Mouse (Mus musculus) adrenal gland, adult 8-10 months (tissue): ENCODE data around the gene Olfr1396. TPM values are rescaled to one million over a fixed set of nuclear protein-coding genes. Genes with fewer than 3 reads are reported as not detected.

ENCODE experiments used
- total RNA-seq, 4 experiments: library from RNA; stranded (reverse); gene quantifications; 2 replicates each; pipeline ENCODE4 v1.2.4; 2022

Gene Olfr1396
- total RNA-seq, 4 experiments from 2014 or later, result 1.8 to 5.0 (median 3.1) TPM

Other genes starting within 250 kb of the Olfr1396 start
- gene Irgm1, start 243.2 kb downstream of the Olfr1396 start, total RNA-seq, result 10 to 100 TPM; 21.0 to 26.7 (median 25.2) TPM
- gene Gm5431, start 212.7 kb downstream of the Olfr1396 start, total RNA-seq, result 1 to 10 TPM; 1.4 to 2.8 (median 2.6) TPM
- gene Psme2b, start 168.7 kb downstream of the Olfr1396 start, total RNA-seq, result 10 to 100 TPM in 1 of 4 experiments, 1 to 10 TPM in 3; 6.8 to 10.7 (median 8.6) TPM
- gene Olfr56, start 136.0 kb downstream of the Olfr1396 start, total RNA-seq, result under 1 TPM in 3 of 4 experiments, not detected in 1; 0.11 to 0.14 (median 0.12) TPM
- gene 9930111J21Rik1, start 135.5 kb downstream of the Olfr1396 start, total RNA-seq, result 1 to 10 TPM; 2.3 to 4.5 (median 3.0) TPM
- 1 to 10 TPM; 2.3 to 4.4 (median 3.2) TPM for gene Gm12185, start 122.6 kb downstream of the Olfr1396 start, total RNA-seq
- gene Tgtp1, start 120.7 kb downstream of the Olfr1396 start, total RNA-seq, result 1 to 10 TPM; 3.2 to 5.3 (median 4.2) TPM
- 1 to 10 TPM; 3.1 to 6.9 (median 3.9) TPM for gene 9930111J21Rik2, start 63.6 kb downstream of the Olfr1396 start, total RNA-seq
- gene Tgtp2, start 50.7 kb downstream of the Olfr1396 start, total RNA-seq, result 1 to 10 TPM; 1.5 to 6.8 (median 3.8) TPM
- gene Ifi47, start 38.3 kb downstream of the Olfr1396 start, total RNA-seq, result 1 to 10 TPM; 4.4 to 7.4 (median 6.7) TPM
- gene Olfr1395, start 27.4 kb upstream of the Olfr1396 start, total RNA-seq, result not detected
- not detected for gene Olfr1394, start 39.5 kb upstream of the Olfr1396 start, total RNA-seq
- gene Btnl9, start 72.3 kb upstream of the Olfr1396 start, total RNA-seq, result 10 to 100 TPM; 21.5 to 41.8 (median 32.6) TPM
- gene Zfp62, start 88.4 kb upstream of the Olfr1396 start, total RNA-seq, result 10 to 100 TPM; 28.1 to 40.1 (median 36.2) TPM
- 100 to 1,000 TPM; 114 to 131 (median 124) TPM for gene Mgat1, start 129.3 kb upstream of the Olfr1396 start, total RNA-seq
- not detected for gene Olfr1393, start 163.4 kb upstream of the Olfr1396 start, total RNA-seq
- gene Olfr1392, start 170.4 kb upstream of the Olfr1396 start, total RNA-seq, result not detected
- not detected for gene Olfr10, start 189.9 kb upstream of the Olfr1396 start, total RNA-seq
- gene Olfr1391, start 207.9 kb upstream of the Olfr1396 start, total RNA-seq, result not detected
- gene Olfr1390, start 220.3 kb upstream of the Olfr1396 start, total RNA-seq, result not detected